Mouse (Mus musculus) gonadal fat pad, adult 2 months (tissue): ENCODE data around the gene Dchs2. TPM values are rescaled to one million over a fixed set of nuclear protein-coding genes. Genes with fewer than 3 reads are reported as not detected.

Experiments used
- DNase-seq: peaks from one replicate; pipeline ENCODE4 v3.0.0-alpha.2; 2012; ENCODE audit warnings: low read depth
- polyA plus RNA-seq: library from polyadenylated mRNA; depleted of rRNA; stranded (reverse); fragments of >200 nt; gene quantifications from 2 replicates; pipeline ENCODE4 v1.2.3, GENCODE M21; 2012

Dchs2 gene
- polyA plus RNA-seq, 1 experiment, result 0.38 TPM

DNA sequence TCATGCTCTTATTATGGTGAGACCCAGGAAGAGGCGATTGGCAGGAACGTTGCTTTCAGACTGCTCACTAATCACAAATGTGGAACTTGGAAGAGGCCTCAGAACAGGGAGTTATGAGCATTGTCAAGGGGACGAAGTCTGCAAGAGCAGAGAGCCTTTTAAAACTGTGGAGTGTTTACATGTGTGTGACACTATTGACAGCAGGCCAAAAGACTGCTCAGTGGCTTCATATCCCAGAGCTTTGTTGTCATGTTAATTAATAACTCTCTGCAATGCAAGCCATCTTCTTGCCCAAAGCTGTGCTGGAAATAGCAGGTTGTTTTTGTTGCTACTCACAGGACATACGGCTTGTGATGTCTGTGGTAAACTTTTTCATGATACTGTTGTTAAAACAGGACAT, 27.9 kb downstream of the Dchs2 start:
- no peak for DNase-seq

DNA sequence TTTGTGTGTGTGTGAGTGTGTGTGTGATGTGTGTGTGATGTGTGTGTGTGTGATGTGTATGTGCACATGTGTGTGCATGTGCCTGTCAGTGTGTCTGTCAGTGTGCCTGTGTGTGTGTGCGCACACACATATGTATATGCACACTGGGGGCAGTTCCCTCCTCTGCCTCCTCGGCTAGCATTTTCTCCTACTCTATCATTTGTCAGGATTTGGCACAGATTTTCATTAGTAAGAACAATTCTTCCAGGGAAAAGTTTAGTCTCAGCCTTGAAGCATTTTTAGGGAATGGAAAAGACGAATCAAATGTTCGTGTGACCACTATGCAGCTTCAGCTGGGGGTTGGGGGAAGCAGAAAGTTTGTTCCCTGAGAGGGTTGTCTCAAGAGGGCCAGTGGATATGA, 28.4 kb downstream of the Dchs2 start:
- no peak for DNase-seq

DNA sequence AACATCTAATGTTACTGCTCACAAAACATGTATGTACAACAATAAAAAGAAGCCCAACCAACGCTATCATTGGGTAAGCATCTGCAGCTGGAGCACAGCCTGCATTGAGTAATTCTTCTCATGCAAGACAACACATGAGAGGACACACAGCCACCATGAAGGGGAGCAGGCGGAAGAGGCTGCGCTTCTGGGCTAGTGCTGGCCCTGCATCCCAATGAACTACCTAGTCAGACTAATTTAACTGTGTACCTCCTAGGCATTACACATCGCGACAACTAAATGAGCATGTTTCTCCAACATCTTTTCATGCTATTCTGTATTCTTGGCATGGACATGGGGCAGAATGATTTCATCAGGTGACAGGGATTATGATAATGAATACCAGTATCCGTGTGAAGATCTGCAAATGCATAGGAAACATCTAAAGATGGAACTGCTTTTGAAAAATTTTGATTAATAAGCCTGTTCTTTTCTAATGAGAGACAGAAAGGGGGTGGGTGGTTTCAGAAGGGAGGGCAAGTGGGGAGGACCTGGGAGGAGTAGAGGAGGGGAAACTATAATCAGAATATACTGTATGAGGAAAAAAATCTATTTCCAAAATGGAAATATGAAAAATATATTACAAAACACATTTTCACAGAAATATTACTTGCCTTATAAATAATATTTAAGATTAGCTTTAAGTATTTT, 33.9 kb downstream of the Dchs2 start:
- DNase-seq, result no peak

DNA sequence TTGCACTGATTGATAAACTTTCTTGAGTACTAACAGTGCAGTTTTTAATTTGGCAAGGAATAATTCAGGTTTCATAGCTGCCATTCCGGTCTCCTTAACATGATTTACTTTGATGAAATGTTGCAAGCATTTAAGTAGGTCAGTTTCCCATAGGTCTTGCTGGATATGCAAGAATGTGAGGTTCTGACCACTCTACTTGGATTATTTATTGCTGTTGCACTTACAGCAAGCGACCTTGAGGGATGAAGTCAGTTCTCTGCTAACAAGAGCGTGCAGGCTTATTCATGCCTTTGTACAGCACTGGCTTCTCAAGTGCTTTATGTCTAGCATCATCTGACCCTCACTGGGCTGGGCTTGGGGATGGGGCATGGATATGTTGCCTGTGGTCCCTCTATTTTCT, 35.9 kb downstream of the Dchs2 start:
- DNase-seq, result no peak

DNA sequence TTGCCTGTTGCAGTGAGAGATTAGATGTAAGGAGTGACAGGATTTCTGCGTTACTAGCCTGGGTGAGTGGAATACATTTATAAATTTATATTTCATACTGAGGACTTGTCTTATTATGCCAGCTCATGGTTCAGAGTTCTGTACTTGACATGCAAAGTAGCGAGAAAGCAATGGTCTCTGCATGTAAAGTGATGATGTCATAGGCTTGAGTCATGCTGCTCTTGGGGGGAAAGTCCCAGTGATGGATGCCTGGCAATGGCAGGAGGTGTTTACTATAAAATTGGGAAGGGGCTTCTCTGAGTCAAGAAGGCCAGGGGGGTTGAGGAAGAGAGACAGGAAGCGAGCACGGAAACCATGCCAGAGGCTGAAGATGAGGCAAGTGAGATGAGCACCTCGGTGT, 57.8 kb downstream of the Dchs2 start:
- no peak for DNase-seq

DNA sequence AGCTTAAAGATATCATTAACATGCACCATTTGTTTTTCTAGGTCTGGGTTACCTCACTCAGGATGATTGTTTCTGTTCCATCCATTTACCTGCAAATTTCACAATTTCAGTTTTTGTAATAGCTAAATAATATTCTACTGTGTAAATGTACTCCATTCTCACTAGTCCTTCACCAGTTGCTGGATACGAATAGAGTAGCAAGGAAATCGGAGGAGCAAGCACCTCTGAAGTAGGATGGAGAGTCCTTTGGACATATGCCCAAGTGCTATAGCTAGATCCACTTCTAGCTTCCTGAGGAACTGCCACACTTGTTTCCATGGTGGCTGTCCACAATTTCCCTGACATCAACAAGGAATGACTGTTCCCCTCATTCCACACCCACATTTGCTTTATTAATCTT, 63.5 kb downstream of the Dchs2 start:
- DNase-seq, result no peak

DNA sequence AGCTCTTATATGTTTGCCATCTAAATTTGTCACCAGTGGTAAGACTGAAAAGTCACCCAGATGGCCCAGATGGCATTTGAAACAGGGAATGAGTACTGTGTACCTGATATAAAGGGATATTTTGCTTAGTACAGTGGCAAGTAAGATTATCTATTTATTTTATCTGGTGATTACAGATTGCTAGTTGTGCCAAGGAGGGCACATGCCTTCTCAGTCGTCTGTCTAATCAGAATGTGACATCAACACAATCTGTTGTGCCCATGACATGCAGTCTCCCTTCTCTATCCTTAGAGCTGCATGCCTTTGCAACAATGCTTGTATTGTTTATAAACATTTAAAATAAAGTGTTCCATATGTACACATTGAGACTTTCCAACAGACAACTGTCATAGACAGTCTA, 64.7 kb downstream of the Dchs2 start:
- DNase-seq, result no peak

DNA sequence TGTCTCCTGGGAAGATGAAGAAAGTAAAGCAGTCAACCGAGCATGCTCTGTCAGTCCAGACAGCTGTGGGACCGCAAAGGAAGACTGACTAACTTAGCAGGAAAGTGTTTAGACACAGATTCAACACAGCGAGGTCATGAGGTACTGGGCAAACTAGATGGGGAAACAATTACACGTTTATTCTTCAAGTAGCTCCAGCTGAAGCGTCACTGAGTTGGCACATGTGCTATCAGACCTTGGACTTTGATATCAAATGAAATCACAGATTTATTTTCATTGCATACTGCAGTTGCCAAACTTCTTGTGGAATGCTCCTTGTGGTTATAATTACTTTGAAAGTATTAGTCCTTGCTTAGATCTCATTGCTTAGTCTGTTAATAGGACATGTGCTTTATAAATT, 67.2 kb downstream of the Dchs2 start:
- no peak for DNase-seq

DNA sequence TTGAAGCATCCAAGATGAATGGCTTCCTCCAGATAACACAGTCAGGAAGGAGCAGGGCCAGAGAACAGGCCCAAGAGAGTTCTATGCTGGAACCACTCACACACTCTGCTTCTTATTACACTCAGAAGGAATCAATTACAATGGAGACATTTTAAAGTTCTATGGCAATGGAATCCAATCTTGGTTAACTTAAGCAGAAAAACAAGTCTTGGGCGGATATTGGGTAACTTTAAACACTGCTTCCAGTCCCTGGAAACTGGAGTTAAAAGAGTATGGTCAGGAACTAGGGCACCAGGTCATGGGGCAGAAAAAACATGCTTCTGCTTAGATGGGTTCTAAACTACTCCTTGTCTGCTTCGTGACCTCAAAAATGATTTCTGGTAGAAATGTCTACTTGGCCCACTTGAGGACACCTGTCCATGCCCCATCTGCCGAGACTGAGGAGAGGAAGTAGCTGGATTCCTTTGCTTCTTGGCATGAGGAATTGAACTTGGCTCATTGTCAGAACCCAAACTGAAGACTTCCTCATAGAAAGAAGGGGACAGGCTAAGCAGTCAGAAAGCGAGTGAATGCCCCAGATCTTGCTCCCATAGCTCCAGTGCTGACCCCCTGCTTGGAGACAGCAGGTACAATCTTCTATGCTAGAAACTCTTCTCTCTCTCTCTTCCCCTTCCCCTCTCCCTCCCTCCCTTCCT, 73.7 kb downstream of the Dchs2 start:
- DNase-seq, result no peak

DNA sequence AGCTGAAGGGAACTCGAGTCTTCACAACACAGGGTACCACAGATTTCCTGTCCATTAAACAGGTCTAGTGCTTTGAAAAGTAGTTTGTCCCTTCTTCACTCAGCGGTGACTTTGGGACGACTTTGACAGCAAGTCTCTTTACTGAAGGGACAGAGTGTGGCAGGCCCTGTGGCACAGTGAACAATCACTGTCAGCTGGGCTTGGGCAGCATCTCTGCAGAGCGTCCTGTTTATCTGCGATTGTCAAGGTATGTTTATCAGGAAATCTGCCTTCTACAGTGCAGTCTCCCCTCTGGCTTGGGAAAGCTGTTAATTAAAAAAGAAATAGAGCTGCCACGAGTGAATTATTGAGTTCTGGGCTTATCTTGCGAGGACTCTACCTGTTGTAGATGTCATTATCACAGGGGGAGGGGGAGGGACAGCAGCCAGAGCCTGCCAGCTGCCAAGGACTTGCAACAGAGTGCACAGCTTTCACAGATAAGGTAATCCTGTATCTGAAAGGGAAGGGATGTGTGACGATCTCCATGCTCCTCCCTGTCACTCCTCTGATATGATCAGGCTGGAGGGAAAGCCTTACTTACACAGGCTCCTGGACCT, 77.4 kb downstream of the Dchs2 start:
- DNase-seq, result no peak

DNA sequence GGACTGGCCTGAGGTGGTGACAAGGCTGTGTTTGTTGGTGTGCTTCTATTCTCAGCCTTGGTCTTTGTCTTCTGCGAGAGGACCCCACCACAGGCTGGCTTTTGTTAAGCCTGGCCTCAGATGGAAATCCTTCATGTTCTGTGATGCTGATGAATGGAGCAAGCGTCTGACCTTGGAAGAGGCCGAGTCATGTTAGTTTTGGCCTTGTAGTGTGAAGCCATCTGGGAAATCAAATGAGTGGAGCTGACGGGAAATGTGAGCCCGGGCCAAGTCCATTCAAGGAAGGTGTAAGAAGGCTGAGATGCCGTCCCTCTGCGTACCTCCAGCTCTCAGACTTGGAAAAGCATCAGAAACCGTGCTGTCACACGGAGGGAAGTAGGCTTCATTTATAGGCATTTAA, 81.9 kb downstream of the Dchs2 start:
- DNase-seq, result no peak

DNA sequence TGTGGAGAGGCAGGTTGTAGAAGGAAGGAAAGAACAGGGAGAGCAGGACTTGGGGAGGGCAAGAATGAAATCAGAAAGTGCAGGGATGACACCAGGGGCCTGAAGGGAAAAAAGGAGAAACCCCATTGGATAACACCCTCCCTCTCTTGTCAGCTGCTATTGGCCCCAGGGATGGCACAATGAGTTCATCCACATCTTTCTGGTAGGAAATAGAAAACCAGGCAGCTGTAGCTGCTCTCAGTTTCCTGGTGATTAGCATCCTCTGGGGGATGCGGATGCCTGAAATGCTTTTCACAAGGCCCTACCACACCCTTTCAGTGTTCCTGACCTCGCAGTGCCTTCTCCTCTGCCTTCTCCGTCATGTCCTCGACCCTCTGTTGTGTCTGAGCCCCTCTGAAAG, 82.5 kb downstream of the Dchs2 start:
- DNase-seq, result no peak

DNA sequence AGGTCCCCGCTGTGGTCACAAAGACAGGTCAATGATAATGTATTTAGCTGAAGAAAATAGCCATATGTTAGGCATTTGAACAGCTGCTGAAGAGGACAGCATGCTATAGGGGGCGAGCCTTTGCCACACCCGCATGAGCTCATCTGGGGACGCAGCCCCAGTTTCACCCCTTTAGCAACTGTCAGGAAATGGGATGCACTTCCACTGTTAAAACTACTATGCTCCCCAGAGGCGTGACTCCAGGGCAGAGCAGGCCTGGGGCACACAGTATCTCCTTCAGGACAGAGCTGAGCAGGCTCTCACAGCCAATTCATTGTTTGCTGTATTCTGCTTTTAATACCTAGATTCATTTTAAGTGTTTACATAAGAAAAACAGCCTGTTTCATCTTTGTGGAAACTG, 84.2 kb downstream of the Dchs2 start:
- no peak for DNase-seq

DNA sequence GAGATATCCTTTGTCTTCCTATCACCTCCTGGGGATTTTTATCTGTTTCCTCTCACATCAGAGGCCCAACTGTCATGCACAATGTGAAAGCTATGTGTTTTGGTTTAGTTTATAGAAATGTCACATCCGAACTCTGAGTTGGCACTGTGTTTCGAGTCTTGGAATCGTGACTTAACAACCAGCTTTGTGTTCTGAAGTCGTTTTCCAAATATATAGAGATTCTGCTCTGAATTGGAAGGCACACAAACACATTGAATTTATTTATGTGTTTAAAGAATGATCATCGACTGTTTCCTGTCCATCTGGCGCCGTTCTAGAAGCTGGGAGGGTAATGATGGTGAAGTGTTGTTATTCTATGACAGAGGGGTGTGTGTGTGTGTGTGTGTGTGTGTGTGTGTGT, 84.8 kb downstream of the Dchs2 start:
- DNase-seq, result no peak

DNA sequence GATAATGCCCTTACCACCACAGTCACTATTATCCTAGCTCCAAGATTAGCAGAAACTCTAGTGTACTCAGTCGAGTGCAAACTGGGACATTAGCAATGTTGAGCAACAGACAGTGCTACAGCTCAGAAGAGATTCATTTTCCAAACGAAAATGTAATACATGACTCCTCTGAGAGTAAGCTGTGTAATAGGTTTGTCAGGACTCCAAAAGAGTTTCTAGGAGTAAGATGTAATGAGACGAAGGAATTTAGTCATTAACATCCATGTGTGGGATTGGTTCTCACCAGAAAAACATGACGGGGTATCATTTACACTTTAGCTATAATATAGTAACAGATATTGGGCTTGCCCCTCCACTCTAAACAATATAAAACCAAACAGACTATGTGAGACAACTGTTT, 90.3 kb downstream of the Dchs2 start:
- no peak for DNase-seq

DNA sequence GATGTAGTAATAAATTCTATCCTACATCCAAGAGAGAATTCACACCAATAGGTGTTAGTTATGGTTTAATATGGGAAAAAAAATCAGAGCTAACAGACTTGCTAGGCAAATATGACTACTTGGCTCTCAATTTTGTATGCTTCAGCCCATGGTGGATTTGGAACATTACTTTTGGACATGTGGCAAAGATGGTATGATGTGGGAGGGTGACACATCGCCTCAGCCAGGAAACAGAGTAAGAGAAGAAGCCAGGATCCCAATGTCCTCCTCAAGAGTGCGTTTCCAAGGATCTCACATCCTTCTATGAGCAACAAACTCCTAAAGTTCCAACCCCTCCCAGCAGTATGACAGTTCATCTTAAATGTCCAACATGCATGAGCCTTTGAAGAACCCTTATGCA, 92.4 kb downstream of the Dchs2 start:
- no peak for DNase-seq

DNA sequence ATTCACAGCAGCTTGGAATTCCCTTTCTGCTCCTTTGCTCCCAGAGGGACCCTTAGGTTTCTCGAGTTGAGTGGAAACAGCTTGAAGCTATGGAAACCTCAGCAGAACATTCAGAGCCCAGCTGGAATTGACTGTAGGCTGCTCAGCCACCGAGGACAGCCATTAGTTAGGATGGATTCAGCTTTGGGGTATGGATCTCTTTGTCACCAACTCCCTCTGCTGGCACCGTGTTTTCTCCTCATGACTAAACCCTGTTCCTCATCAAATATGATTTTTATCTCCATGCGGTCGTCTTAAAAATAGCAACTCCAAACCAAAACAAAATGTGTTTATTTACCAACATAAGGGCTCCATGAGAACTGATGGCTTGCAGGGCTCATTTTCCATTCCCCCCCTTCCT, 94.4 kb downstream of the Dchs2 start:
- DNase-seq, result no peak

DNA sequence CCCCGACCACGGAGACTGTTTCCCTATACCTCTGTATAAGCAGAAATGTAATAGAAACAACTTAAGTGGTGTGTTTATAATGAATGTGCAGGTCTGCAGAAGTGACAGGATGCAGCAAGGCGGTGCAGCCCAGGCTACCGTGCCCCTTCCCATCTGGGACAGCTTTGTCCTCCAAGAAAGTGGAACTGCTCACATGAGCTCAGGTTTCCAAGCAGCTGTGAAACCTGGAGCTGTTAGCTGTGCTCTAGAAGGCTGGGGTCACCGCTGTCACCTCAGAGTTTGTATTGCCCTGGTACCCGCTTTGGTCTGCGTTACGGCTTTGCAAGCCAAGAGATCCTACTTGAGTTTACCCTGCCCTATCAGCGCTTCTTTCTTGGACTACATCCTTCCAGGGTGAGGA, 100.6 kb downstream of the Dchs2 start:
- no peak for DNase-seq

DNA sequence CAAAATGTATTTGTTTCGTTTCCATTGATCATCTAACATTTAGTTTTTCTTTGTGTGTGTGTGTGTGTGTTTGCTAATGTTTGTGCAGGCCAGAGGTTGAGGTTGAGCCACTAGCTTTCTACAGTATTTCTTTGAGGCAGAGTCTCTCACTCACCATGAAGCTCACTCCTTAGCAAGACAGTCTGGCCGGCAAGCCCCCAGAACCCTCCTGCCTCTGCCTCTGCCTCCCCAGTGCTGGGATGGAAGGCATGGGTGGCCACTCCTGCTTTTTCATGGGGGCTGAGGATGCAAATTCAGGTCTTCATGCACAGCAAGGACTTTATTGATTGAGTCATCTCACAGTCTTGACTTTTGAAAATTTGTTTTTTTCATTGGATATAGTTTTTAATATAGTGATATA, 102.6 kb downstream of the Dchs2 start:
- DNase-seq, result no peak

DNA sequence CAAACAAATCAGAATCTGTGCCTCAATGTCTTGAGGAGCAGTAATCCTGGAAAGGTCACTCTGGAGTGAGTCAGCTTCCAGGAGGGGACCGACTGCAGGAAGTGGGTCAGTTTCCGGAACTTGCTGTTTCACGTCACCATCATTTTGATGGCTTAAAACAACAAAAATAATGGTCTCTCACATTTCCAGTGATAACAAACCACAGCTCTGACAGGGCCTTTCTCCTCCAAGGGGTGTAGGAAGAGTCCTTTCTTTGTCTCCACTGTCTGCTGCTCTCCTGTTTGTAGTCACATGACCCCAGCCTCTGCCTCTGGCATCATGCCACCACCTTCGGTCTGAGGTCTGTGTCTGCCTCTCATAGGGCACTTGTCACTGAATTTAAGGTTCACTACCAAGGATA, 106.7 kb downstream of the Dchs2 start:
- DNase-seq, result no peak

DNA sequence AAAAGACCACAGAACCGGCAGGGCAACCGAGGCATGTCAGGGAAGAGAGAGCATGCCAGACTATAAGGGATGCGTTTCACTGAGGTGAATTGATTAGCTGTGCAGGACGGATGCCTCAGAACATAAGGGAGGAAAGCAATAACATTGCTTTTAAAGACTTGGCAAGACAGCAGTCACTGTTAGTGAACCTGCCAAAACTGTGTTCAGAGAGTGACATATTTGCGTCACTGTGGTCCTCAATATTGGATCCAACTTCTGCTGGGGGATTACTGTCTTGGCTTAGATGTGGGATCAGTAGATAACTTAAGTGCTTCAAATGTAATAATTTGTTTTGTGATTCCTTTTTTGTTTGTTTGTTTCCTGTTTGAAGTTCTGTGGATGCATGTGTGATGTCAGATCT, 107.3 kb downstream of the Dchs2 start:
- DNase-seq, result no peak

DNA sequence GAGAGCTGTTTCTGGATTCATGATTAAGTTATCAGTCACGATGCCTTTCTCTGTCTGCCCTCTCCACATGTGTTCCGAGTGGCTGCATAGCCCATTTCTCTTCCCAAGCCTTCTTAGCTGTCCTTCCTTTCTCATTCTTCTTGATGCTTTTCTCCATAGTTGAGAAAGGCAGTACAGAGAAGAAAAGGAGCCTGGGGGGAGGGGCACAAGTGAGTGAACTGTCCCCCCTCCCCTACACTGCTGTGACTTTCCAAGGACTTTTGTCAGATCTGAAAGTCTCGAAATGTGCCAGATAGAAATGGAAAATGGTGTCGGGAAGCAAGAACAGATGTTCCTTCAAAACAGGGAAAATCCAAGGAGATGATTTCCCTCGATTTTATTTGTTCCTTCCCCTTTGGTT, 118.8 kb downstream of the Dchs2 start:
- DNase-seq, result no peak

DNA sequence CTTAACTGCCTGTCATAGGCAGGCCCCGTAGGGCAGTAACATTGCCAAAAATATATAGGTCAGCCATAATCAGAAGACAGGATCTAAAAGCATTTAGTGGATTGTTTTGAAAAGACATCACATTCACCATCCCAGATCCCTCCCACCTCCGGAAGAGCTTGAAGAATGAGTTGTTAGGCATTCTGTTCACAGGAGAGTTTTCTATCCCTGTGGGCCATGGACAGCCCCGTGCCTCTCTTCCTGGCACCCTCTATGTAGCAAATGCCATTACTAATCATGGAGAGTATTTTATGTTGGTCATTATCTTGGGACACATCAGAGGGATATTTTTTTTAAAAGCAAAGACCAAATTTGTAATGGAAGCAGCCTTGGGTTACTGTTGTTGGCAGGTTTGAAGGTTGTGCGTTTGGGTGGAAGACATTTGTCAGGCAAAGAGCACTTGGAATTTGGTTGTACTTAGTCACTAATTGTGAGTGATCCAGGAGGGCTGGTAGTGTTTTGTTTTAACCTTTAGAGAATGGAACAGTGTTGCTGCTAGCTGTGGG, 122.3 kb downstream of the Dchs2 start:
- DNase-seq, result no peak
